Mouse (Mus musculus) activated CD4-positive, CD25-positive, alpha-beta regulatory T cell, adult 4 months (primary cell): ENCODE results near the gene Adamts12. TPM values are rescaled to one million over a fixed set of nuclear protein-coding genes. Genes with fewer than 3 reads are reported as not detected.

ENCODE experiments used
- ATAC-seq: one replicate; pipeline ENCODE4 v1.8.0; 2017
- polyA plus RNA-seq, 2 experiments: library from polyadenylated mRNA; unstranded; fragments of 100-300 nt; shearing (Covaris generic); gene quantifications; one replicate each; pipeline ENCODE4 v1.2.1; 2017

The Adamts12 gene
- polyA plus RNA-seq, 2 experiments from 2014 or later: 0.08 TPM; not detected in 1

DNA sequence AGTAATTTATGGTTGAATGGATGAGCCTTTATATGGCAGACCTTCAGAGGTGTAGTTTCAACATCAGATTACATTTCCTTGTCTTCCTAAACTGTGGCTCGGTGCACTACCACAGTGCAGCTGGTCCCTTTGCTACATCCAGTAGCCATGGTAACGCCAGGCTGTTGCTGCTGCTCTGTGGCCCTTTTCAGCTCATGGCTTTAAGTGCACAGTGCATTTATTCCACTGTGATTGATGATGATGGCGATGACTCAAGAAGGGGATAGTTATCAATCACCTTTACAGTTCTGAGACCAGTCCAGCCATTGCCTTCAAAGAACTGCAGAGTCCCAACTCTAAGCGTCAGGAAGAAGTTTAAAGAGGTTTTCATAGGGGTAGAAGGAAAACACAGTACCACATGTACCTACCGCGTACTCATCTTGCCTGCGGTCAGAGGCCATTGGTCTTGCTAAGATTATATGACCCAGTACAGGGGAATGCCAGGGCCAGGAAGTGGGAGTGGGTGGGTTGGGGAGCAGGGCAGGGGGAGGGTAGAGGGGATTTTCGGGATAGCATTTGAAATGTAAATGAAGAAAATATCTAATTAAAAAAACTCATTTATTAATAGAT is 18.5 kb downstream of the Adamts12 start:
- ATAC-seq: no peak

DNA sequence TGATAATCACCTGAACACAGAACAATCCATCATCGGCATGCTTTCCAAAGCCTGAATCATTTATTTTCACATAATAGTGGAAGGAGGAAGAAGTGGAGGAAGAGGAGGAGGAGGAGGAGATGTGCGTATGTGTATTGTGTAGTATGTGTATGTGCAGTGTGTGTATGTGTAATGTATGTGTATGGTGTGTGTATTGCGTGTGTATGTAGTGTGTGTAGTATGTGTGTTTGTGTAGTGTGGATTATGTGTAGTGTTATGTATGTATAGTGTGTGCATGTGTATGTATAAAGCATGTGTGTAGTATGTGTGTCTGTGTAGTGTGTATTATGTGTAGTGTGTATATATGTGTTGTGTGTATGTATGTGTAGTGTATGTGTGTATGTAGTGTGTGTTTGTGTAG is 19.1 kb downstream of the Adamts12 start:
- ATAC-seq: no peak

GRCm38 (mm10) chr15:11084241-11084992 is 19.8 kb downstream of the Adamts12 start:
- no peak for ATAC-seq

GRCm38 (mm10) chr15:11084993-11085365 is 20.4 kb downstream of the Adamts12 start:
- no peak for ATAC-seq

DNA sequence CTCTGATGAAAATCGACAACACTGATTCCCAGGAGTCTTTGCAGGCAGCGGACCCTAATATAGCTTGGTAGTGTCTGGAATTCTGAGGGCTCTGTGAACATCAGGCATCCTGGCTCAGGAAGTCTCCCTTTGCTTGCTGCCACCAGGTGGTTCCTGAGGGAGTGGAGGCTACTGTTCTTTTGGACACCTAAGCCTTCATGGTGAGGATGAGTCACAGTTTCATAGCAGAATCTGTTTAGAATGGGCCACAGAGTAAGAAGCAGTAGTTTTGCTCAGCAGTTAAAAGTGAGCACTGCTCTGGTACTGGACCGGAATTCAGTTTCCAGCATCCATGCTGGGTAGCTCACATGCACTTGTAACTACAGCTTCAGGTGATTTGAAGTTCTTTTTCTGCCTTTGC is 24.9 kb downstream of the Adamts12 start:
- no peak for ATAC-seq

GRCm38 (mm10) chr15:11095566-11095965 is 31.0 kb downstream of the Adamts12 start:
- no peak for ATAC-seq

DNA sequence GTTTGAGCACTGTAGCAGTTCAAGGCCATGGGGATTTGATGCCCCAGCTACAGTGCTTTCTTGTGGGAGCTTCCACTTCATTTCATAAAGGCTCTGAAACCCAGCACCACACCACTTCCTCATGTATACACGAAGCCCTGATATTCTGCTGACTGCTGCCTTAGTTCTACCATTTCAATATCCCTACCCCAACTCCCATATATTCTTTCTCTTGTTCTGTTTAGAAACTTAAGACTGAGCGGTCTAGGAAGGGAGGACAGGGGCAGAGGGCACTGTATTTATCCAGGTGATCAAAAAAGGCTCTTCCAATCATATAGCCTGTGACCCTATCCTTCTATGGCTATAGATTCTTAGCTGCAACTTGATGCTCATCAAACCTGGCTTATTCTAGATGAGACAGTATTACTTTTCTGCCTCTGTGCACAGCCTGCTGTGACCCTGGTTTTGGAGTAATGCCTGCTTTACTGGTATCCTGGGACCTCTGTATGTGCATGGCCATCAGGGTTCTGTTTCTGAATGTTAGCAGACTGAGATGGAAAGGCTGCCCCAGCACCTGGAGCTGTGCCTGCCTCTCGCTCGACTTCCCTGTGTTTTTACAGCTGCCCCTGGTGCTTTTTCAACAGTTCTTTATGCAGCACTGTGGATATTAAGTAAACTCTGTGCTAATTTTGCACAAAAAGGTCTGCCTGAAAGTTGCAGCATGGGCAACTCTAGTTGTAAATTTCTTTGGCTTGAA is 33.5 kb downstream of the Adamts12 start:
- no peak for ATAC-seq

GRCm38 (mm10) chr15:11098940-11099339 is 34.4 kb downstream of the Adamts12 start:
- no peak for ATAC-seq

DNA sequence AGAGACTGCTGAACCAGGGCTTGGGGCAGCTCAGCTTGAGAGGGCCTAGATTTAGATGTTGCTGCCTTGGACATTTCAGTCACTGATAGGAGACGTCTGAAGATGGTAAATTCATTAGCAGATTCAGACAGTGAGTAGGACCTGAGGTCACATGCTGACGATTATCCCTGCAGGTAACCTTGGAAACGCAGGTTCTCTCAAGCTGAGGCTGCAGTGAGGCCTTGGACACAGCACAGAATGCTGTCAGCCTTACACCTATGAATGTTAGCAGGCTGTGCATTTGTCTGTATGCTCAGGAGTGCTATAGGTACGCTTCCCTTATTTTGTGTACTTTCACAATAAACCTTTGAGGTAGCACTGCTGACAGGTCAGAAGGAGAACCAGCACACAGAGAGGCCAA is 36.3 kb downstream of the Adamts12 start:
- ATAC-seq: no peak

- no peak for ATAC-seq
These were observed 40.5 kb downstream of the Adamts12 start for GRCm38 (mm10) chr15:11105101-11105500.

- no peak for ATAC-seq
These were observed 42.8 kb downstream of the Adamts12 start for GRCm38 (mm10) chr15:11107376-11107775.

GRCm38 (mm10) chr15:11114631-11115197 is 50.1 kb downstream of the Adamts12 start:
- no peak for ATAC-seq

DNA sequence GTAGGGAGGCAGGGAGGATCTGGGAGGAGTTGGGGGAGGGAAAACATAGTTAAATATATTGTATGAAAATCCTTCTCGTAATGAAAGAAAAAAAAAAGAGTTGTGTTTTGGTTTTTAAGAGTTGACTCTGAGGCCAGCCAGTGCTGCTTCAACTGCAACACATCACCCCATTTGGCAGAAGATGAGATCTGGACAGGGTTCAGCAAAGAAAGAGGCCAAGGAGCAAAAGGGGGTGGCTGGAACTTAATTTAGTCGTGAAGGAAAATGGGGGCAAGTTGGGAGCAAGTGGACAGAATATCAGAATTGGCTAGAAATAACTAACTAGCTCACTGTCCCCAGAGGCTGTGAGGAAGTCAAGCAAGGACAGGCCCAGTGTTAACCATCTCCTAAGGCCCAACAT is 51.7 kb downstream of the Adamts12 start:
- ATAC-seq: no peak

- ATAC-seq: no peak
These were observed 52.3 kb downstream of the Adamts12 start for GRCm38 (mm10) chr15:11116853-11117252.

DNA sequence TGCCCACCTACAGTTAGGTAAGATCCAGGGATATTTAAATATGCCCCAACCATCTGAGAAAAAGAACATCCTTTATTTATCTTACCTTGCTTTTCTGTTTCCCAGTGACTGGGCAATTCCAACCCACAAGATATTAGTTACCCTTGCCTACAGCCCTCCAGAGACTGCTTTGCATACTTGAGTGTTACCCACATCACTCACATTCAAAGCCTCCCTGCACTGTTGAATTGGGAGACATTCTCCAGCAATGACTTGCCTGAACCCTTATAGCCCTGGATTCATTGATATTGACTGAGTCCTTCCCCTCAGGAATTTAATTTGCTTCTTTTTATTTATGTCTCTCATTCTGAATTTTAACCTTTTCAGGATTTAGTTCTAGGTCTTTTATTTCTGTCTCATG is 53.8 kb downstream of the Adamts12 start:
- no peak for ATAC-seq

GRCm38 (mm10) chr15:11121721-11122120 is 57.1 kb downstream of the Adamts12 start:
- ATAC-seq: no peak

DNA sequence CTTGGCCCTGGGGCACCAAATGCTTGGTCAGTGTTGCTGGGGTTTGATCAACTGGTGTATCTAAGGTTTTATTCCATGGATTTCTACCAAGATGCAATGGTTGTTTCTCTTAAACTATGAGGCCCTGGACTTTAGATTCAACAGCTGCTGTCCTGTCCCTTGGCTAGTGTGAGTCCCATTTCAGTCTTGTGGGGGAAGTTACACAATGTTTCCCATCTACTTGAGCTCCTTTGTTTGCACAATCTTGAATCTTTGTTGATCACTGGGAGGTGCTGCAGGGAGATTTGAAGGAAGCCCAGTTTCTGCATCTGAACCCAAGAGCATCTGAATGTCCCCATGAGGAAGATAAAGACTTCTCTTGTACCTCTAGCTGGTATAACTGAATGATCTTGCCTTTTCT is 60.8 kb downstream of the Adamts12 start:
- ATAC-seq: no peak

- no peak for ATAC-seq
These were observed 63.9 kb downstream of the Adamts12 start for GRCm38 (mm10) chr15:11128457-11128856.

DNA sequence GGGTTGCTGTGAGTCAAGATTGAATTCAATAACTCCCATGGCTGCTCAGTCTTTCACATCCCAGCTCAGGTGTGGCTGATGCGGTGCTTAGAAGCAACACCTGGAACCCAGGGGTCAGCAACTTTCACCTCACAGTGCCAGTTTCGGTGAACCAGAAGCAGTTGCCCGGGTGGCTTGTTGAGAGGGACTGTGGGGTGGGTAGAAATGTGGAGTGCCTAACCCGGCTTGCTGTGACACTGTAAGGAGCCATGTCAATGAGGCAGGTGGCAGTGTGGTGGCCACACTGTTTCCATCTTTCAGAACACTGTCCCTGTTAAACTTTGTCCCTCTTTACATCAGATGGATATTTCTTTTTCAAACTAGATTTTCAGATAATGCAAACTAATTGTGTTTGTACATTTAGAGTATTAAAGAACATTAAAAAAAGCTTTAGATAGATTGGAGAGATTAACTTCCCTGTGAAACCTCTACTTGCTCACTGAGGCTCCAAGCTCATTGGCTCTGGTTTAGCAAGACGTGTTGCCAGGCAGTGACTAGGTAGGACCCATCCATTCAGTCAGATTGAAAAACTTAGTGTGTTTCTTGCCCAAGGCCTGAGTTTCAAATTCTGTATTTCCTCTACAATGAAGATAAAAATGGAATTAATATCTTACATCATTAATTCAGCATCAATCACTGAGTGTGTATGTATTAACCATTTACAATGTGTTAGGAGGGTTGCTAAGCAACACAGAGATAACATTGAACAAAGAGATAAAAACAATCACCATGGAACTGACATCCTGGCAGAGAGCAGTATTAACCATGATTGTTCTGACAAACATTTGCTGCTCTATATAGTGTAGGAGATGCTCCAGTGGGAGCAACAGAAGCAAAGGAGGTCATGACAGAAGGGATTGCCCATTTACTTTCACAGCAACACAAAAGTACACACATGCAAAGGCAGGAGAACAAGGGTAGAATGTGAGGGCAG is 68.3 kb downstream of the Adamts12 start:
- ATAC-seq: no peak

- no peak for ATAC-seq
These were observed 81.0 kb downstream of the Adamts12 start for GRCm38 (mm10) chr15:11145581-11145980.

DNA sequence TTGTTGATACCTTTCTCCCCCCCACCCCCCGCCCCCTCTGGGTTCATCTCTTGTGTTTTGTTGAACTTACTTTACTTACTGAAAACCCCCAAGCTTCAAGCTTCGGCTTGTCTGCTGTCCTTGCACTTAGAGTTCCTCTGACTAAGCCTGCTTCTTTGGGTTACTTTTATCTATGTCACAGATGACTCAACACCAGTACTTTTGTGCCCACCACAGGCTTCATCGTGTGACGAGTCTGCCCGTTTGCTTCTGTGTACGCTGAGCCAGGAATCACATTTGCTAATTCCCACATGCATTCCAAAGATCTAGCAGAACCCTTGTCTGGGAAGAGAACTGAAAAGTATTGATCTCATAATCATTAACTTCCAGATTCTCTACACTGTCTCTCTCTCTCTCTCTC is 94.8 kb downstream of the Adamts12 start:
- ATAC-seq: no peak

- ATAC-seq: no peak
These were observed 96.2 kb downstream of the Adamts12 start for GRCm38 (mm10) chr15:11160759-11161158.
